Mouse (Mus musculus) ES-Bruce4 (cell line): ENCODE results near the gene Dnajc11.

Experiments
- CTCF ChIP-seq: IDR thresholded peaks from one replicate; pipeline ENCODE4 v1.8.1; 2011; ENCODE audit warnings: low read depth, low read length
- EP300 ChIP-seq: IDR thresholded peaks from 2 replicates; pipeline ENCODE4 v1.6.1; 2011; ENCODE audit warnings: low read depth, low read length; ENCODE audit not compliant: insufficient read depth
- POLR2A ChIP-seq: IDR thresholded peaks from one replicate; pipeline ENCODE4 v1.8.1; 2011; ENCODE audit warnings: low read length; ENCODE audit not compliant: insufficient read depth

DNA sequence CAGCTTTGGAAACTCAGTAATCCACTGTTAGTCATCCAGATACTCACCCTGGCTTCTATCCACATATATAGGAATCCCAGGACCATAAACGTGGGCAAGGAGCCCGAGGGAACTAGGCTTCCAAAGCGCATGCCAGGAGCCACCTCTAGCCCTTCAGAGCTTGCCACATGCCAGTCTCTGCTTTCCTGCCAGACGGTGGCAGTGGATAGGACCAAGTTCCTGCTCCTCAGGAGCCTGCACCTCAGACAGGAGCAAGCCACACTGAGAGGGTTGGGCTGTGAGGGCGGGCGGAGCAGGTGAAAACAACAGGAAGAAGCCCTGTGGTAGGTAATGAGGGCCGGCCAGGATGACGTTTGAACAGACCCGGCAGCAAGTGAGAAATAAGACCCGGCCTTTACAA lies 52.4 kb downstream of the Dnajc11 start:
- TF ChIP-seq CTCF (no peak), POLR2A (no peak), EP300 (no peak)
